Mouse (Mus musculus): ENCODE data around the gene Gm45234. TPM values are rescaled to one million over a fixed set of nuclear protein-coding genes. Genes with fewer than 3 reads are reported as not detected.

The Gm45234 gene
- polyA plus RNA-seq, 2 experiments = not detected

- H3K9ac ChIP-seq (ENCODE audit: low read depth, low read length, severe bottlenecking) = no peak overlapping the region
- no peak overlapping the region for H3K4me2 ChIP-seq (replicated peaks; ENCODE audit: low read depth, low read length, severe bottlenecking)
- no peak for DNase-seq (ENCODE audit: low spot score)
- no peak for TF ChIP-seq POLR2A (IDR thresholded peaks at IDR 0.05; ENCODE audit: borderline replicate concordance, extremely low read depth, insufficient read depth, insufficient read length)
- no peak overlapping the region for H3K27ac ChIP-seq (replicated peaks; ENCODE audit: low read depth, low read length)
- ATAC-seq (ENCODE audit: low FRiP score, low read depth) = no peak
- no peaks in the 10 kb centered on the region for H3K36me3 ChIP-seq (ENCODE audit: control insufficient read depth, insufficient read depth, low read length)
- H3K27me3 ChIP-seq (ENCODE audit: control insufficient read depth, insufficient read depth, low read length) = no peaks in the 10 kb centered on the region
- no peaks in the 10 kb centered on the region for H3K4me1 ChIP-seq (ENCODE audit: control insufficient read depth, insufficient read depth, low read length)
- no peaks in the 10 kb centered on the region for H3K9me3 ChIP-seq (ENCODE audit: control insufficient read depth, low read length)
- WGBS = 49% methylated on average over 8 of the region's 8 CpGs
- no peak overlapping the region for H3K4me3 ChIP-seq (replicated peaks; ENCODE audit: low read length)
These were observed 31.1 kb upstream of the Gm45234 start for GRCm38 (mm10) chr6:124786756-124787420.

GRCm38 (mm10) chr6:124782436-124782835, 26.6 kb upstream of the Gm45234 start:
- TF ChIP-seq POLR2A (IDR thresholded peaks at IDR 0.05; ENCODE audit: borderline replicate concordance, extremely low read depth, insufficient read depth, insufficient read length) = no peak
- Histone ChIP-seq H3K36me3 (ENCODE audit: control insufficient read depth, insufficient read depth, low read length) (no peaks in the 10 kb centered on the region), H3K4me3 (replicated peaks; ENCODE audit: low read length) (no peak overlapping the region), H3K27ac (replicated peaks; ENCODE audit: low read depth, low read length) (no peak overlapping the region), H3K9me3 (ENCODE audit: control insufficient read depth, low read length) (no peaks in the 10 kb centered on the region), H3K4me2 (replicated peaks; ENCODE audit: low read depth, low read length, severe bottlenecking) (no peak overlapping the region), H3K4me1 (ENCODE audit: control insufficient read depth, insufficient read depth, low read length) (peaks cover 15% of the 10 kb centered on the region), H3K27me3 (ENCODE audit: control insufficient read depth, insufficient read depth, low read length) (no peaks in the 10 kb centered on the region), H3K9ac (ENCODE audit: low read depth, low read length, severe bottlenecking) (no peak overlapping the region)
- WGBS = 19% methylated on average over 6 of the region's 6 CpGs
- DNase-seq (ENCODE audit: low spot score) = peak; percentile 77
- 0 out of 2 replicates have a peak, but pooled peaks have one; percentile 11 for ATAC-seq (ENCODE audit: low FRiP score, low read depth)

GRCm38 (mm10) chr6:124780917-124781316, 25.1 kb upstream of the Gm45234 start:
- Histone ChIP-seq H3K9me3 (ENCODE audit: control insufficient read depth, low read length) (no peaks in the 10 kb centered on the region), H3K9ac (ENCODE audit: low read depth, low read length, severe bottlenecking) (no peak overlapping the region), H3K36me3 (ENCODE audit: control insufficient read depth, insufficient read depth, low read length) (no peaks in the 10 kb centered on the region), H3K4me3 (replicated peaks; ENCODE audit: low read length) (no peak overlapping the region), H3K4me1 (ENCODE audit: control insufficient read depth, insufficient read depth, low read length) (peaks cover 15% of the 10 kb centered on the region), H3K27ac (replicated peaks; ENCODE audit: low read depth, low read length) (no peak overlapping the region), H3K27me3 (ENCODE audit: control insufficient read depth, insufficient read depth, low read length) (no peaks in the 10 kb centered on the region), H3K4me2 (replicated peaks; ENCODE audit: low read depth, low read length, severe bottlenecking) (no peak overlapping the region)
- DNase-seq (ENCODE audit: low spot score) = no peak
- WGBS = 86% methylated on average over 7 of the region's 7 CpGs
- TF ChIP-seq POLR2A (IDR thresholded peaks at IDR 0.05; ENCODE audit: borderline replicate concordance, extremely low read depth, insufficient read depth, insufficient read length) = no peak
- no peak for ATAC-seq (ENCODE audit: low FRiP score, low read depth)

- DNase-seq (ENCODE audit: low spot score) (no peak), ATAC-seq (ENCODE audit: low FRiP score, low read depth) (no peak)
- peaks cover 15% of the 10 kb centered on the region for H3K4me1 ChIP-seq (ENCODE audit: control insufficient read depth, insufficient read depth, low read length)
- no peaks in the 10 kb centered on the region for H3K9me3 ChIP-seq (ENCODE audit: control insufficient read depth, low read length)
- no peak overlapping the region for H3K27ac ChIP-seq (replicated peaks; ENCODE audit: low read depth, low read length)
- H3K4me3 ChIP-seq (replicated peaks; ENCODE audit: low read length) = peak overlapping the region; percentile 32
- TF ChIP-seq POLR2A (IDR thresholded peaks at IDR 0.05; ENCODE audit: borderline replicate concordance, extremely low read depth, insufficient read depth, insufficient read length) = no peak
- H3K27me3 ChIP-seq (ENCODE audit: control insufficient read depth, insufficient read depth, low read length) = no peaks in the 10 kb centered on the region
- no peaks in the 10 kb centered on the region for H3K36me3 ChIP-seq (ENCODE audit: control insufficient read depth, insufficient read depth, low read length)
- H3K4me2 ChIP-seq (replicated peaks; ENCODE audit: low read depth, low read length, severe bottlenecking) = peak overlapping the region; percentile 51
- WGBS = 5% methylated on average over 10 of the region's 10 CpGs
- 0 out of 2 replicates have a peak overlapping the region, but pooled peaks have one; percentile 36 for H3K9ac ChIP-seq (ENCODE audit: low read depth, low read length, severe bottlenecking)
These were observed 24.2 kb upstream of the Gm45234 start for GRCm38 (mm10) chr6:124779984-124780416.

GRCm38 (mm10) chr6:124779222-124779983, 23.6 kb upstream of the Gm45234 start, which contains the start of gene Lrrc23:
Gene Lrrc23, minus strand, starts transcription at chr6:124779727.
- no peaks in the 10 kb centered on the region for H3K27me3 ChIP-seq (ENCODE audit: control insufficient read depth, insufficient read depth, low read length)
- ATAC-seq (ENCODE audit: low FRiP score, low read depth) = peak; percentile 70; the same call in 1 of the 2 replicates
- H3K4me2 ChIP-seq (replicated peaks; ENCODE audit: low read depth, low read length, severe bottlenecking) = peak within 1 kb of the TSS; percentile 51
- H3K4me1 ChIP-seq (ENCODE audit: control insufficient read depth, insufficient read depth, low read length) = peaks cover 15% of the 10 kb centered on the region
- H3K9me3 ChIP-seq (ENCODE audit: control insufficient read depth, low read length) = no peaks in the 10 kb centered on the region
- 0 out of 2 replicates have a peak within 1 kb of the TSS, but pooled peaks have one; percentile 36 for H3K9ac ChIP-seq (ENCODE audit: low read depth, low read length, severe bottlenecking)
- H3K4me3 ChIP-seq (replicated peaks; ENCODE audit: low read length) = peak within 1 kb of the TSS; percentile 32
- H3K27ac ChIP-seq (replicated peaks; ENCODE audit: low read depth, low read length) = no peak within 1 kb of the TSS
- no peak for TF ChIP-seq POLR2A (IDR thresholded peaks at IDR 0.05; ENCODE audit: borderline replicate concordance, extremely low read depth, insufficient read depth, insufficient read length)
- H3K36me3 ChIP-seq (ENCODE audit: control insufficient read depth, insufficient read depth, low read length) = no peaks in the 10 kb centered on the region
- WGBS = 2% methylated on average over 23 of the region's 23 CpGs
- DNase-seq (ENCODE audit: low spot score) = peak; percentile 76
